Mouse (Mus musculus) spleen, adult 2 months (tissue): ENCODE data around the gene Numb.

Source experiments
- CTCF ChIP-seq: fragments of 200-500 bp; IDR thresholded peaks from 2 replicates; pipeline ENCODE4 v1.5.1; 2011; ENCODE audit warnings: mild to moderate bottlenecking, inconsistent platforms; ENCODE audit not compliant: insufficient read depth, insufficient read length, insufficient replicate concordance; ENCODE audit errors: extremely low read depth
- POLR2A ChIP-seq: fragments of 200-500 bp; IDR thresholded peaks from 2 replicates; pipeline ENCODE4 v1.6.1; 2011; ENCODE audit warnings: low read depth, low read length, inconsistent platforms

DNA sequence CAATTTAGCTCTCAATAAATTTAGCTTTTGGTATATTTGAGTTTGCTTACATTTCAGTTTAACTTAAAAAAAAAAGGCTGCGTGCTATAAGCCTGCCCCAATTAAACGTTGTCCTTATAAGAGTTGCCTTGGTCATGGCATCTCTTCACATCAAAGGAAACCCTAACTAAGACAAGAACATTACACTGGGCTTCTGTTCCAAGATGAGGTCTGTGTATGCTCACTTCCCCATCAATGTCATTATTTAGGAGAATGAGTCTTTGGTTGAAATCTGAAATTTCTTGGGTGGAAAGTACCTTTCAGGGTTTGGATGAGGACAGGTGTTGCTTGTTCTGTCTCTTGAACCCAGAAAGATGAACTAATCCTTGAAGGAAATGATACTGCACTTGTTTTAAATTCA is 73.9 kb downstream of the Numb start:
- TF ChIP-seq CTCF (no peak), POLR2A (no peak)
